Mouse (Mus musculus) midbrain, embryonic 14.5 days (tissue): Measurements from ENCODE around the gene Syn3. TPM values are rescaled to one million over a fixed set of nuclear protein-coding genes. Genes with fewer than 3 reads are reported as not detected.

ENCODE experiments used
- ATAC-seq: fragments of 200-750 bp; cut with Nextera tagmentation; 2 replicates; pipeline ENCODE4 v1.8.0; 2017; ENCODE audit warnings: moderate number of reproducible peaks, moderate library complexity; ENCODE audit not compliant: low FRiP score, low TSS enrichment
- DNase-seq: peaks from one replicate; pipeline ENCODE4 v3.0.0-alpha.2; 2015
- H3K27ac ChIP-seq: fragments of 300-500 bp; sonication (generic); replicated peaks from 2 replicates; pipeline ENCODE4 v1.5.1; 2014; ENCODE audit warnings: mild to moderate bottlenecking, low read depth, low read length, moderate library complexity
- H3K27me3 ChIP-seq: fragments of 300-500 bp; sonication (generic); 2 replicates; pipeline ENCODE4 v1.6.1; 2014; ENCODE audit warnings: low read length, control low read depth, mixed read lengths; ENCODE audit not compliant: control insufficient read depth, insufficient read depth
- H3K36me3 ChIP-seq: fragments of 300-500 bp; sonication (generic); 2 replicates; pipeline ENCODE4 v1.6.1; 2014; ENCODE audit warnings: low read length, control low read depth; ENCODE audit not compliant: control insufficient read depth, insufficient read depth
- H3K4me1 ChIP-seq: fragments of 300-500 bp; sonication (generic); 2 replicates; pipeline ENCODE4 v1.6.1; 2014; ENCODE audit warnings: mild to moderate bottlenecking, antibody characterized with exemption, low read length, control low read depth; ENCODE audit not compliant: control insufficient read depth, insufficient read depth
- H3K4me2 ChIP-seq: fragments of 300-500 bp; sonication (generic); 2 replicates; pipeline ENCODE4 v1.6.1; 2014; ENCODE audit warnings: mild to moderate bottlenecking, low read length, moderate library complexity
- H3K4me3 ChIP-seq: fragments of 300-500 bp; sonication (generic); replicated peaks from 2 replicates; pipeline ENCODE4 v1.5.1; 2014; ENCODE audit warnings: low read depth, low read length
- H3K9ac ChIP-seq: fragments of 300-500 bp; sonication (generic); replicated peaks from 2 replicates; pipeline ENCODE4 v1.6.1; 2014; ENCODE audit warnings: mild to moderate bottlenecking, low read length, moderate library complexity
- H3K9me3 ChIP-seq: fragments of 300-500 bp; sonication (generic); 2 replicates; pipeline ENCODE4 v1.6.1; 2016; ENCODE audit warnings: low read length, control low read depth, mixed read lengths; ENCODE audit not compliant: control insufficient read depth
- WGBS: fragments of 180-500 bp; shearing (Covaris S2); extraction: QIAGEN DNeasy Blood & Tissue Kit; methylation state at CpG from one replicate; pipeline ENCODE4 v1.1.7; 2014; 5-methylcytosine and 5-hydroxymethylcytosine counted together
- polyA plus RNA-seq: library from polyadenylated mRNA; unstranded; fragments of >200 nt; fragmentation: Nextera tagmentation; extraction: Ambion mirVana; gene quantifications from 2 replicates; pipeline ENCODE4 v1.2.1, GENCODE M21; 2014

Gene Syn3
- polyA plus RNA-seq, 1 experiment from 2014 or later: 25.6 TPM

DNA sequence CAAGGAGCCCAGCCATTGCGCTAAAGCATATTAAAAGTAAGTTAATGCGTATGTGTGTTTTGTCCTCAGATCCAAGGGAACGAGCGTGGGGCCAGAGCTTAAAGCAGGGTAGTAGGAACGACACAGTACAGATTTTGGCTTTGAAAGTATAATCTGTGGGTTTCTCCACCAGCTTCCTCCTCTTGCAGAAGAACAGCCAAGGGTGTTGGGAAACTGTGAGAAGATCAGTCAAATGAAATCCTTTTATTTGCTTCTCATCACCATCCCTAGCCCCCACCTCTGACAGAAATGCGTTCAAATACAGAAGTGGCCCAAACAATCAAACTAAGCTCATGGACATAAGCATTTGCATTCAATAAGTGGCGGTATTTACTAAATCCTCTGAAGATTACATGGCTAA lies 22.0 kb downstream of the Syn3 start:
- ATAC-seq (no peak), DNase-seq (no peak)
- WGBS: 68% methylated on average over 7 of the region's 7 CpGs
- Histone ChIP-seq H3K9ac (no peak overlapping the region), H3K4me3 (no peak overlapping the region), H3K36me3 (no peaks in the 10 kb centered on the region), H3K27ac (no peak overlapping the region), H3K4me1 (no peaks in the 10 kb centered on the region), H3K27me3 (no peaks in the 10 kb centered on the region), H3K9me3 (no peaks in the 10 kb centered on the region), H3K4me2 (no peak overlapping the region)

DNA sequence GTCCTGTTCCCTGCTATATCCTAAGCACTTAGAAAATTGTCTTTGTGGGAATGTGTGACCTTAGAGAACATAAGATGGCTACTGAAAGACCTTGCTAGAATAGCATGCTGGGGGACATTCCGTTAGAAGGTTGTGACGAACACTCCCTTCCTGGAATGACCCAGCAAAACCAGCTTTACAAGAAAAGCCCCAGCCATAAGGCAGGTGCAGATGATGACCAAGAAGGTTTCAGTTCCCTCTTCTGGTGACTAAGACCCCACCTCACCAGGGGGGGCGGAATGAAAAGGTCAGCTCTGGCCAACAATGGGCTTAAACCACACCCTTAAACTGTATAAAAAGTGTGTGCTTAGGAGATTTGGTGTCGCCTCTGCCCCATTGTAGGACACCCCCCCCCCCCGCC lies 23.4 kb downstream of the Syn3 start:
- no peak for ATAC-seq
- 85% methylated on average over 5 of the region's 5 CpGs for WGBS

DNA sequence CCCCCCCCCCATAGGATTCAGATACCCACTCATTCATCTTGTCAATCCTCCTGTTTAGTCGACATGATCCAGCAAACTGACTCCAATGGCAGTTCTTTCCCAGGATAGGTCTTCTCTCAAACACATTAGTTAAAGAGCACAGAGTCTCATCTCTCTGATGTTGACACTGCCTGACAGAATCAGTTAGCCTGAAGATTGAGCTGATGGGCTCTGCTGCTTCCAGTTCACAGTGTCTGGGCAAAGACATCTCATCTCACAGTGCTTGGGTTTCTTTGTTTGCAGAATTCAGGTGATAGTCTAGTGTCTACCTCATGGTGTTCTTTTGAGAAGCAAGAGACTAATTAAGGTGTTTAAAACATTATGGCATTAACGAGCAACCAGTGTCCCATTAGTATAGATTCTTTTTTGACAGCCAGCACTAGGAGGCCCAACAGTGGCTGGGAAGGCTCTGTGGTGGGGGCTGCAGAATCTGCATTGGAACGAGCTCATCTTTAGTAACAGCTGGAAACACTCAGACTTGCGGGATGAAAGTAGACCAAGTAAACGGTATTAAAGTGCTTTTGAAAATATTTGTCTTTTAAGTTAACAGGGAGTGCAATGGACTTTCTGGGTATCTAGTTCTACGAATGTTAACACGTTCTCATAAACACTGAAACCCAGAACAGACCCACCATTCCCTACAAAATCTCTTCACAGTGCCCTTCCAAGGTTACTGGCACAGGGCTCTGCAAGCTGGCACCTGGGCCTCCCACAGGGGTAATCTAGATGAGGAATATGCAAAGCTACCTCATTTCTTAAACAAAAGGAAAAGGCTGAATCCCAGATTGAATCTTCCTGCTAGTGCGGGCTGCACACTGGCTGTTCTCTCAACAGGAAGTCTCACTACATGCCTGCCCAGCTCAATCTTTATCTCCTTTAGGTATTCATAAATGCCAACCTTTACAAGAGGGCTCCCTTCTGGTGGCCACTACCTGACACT lies 24.2 kb downstream of the Syn3 start:
- no peaks in the 10 kb centered on the region for H3K27me3 ChIP-seq
- no peak for ATAC-seq
- no peaks in the 10 kb centered on the region for H3K36me3 ChIP-seq
- no peaks in the 10 kb centered on the region for H3K4me1 ChIP-seq
- no peak overlapping the region for H3K27ac ChIP-seq
- DNase-seq: no peak
- H3K4me2 ChIP-seq: no peak overlapping the region
- H3K9me3 ChIP-seq: no peaks in the 10 kb centered on the region
- 81% methylated on average over 8 of the region's 8 CpGs for WGBS
- no peak overlapping the region for H3K4me3 ChIP-seq
- H3K9ac ChIP-seq: no peak overlapping the region

More for the DNA sequence above, 23.4 kb downstream of the Syn3 start:
- Histone ChIP-seq H3K4me2 (no peak overlapping the region), H3K27me3 (no peaks in the 10 kb centered on the region), H3K9me3 (no peaks in the 10 kb centered on the region), H3K27ac (no peak overlapping the region), H3K9ac (no peak overlapping the region), H3K4me1 (no peaks in the 10 kb centered on the region), H3K36me3 (no peaks in the 10 kb centered on the region), H3K4me3 (no peak overlapping the region)
- DNase-seq: no peak

DNA sequence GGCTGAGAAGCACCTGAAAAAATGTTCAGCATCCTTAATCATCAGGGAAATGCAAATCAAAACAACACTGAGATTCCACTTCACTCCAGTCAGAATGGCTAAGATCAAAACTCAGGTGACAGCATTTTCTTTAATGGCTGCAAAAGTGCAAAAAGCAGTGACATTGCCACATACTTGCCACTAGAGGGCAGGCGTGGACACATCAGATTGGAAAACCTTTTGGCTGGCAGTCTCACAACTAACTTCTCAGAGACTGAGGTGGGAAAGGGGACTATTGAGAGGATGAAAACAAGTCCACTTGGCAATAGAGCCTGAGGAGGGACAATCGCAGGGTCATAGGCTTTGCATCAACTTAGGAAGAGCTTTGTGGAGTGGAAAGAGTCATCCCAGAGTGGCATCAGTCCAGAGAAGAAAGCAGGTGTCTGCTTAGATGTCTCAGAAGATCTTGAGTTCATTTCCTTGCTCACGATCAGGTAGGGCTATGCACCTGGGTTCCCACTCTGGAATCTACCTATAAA lies 25.0 kb downstream of the Syn3 start:
- Histone ChIP-seq H3K27ac (no peak overlapping the region), H3K36me3 (no peaks in the 10 kb centered on the region), H3K4me3 (no peak overlapping the region), H3K9me3 (no peaks in the 10 kb centered on the region), H3K27me3 (no peaks in the 10 kb centered on the region), H3K4me2 (no peak overlapping the region), H3K9ac (no peak overlapping the region), H3K4me1 (no peaks in the 10 kb centered on the region)
- DNase-seq (peak; percentile 89), ATAC-seq (no peak)
- 51% methylated on average over 3 of the region's 3 CpGs for WGBS

DNA sequence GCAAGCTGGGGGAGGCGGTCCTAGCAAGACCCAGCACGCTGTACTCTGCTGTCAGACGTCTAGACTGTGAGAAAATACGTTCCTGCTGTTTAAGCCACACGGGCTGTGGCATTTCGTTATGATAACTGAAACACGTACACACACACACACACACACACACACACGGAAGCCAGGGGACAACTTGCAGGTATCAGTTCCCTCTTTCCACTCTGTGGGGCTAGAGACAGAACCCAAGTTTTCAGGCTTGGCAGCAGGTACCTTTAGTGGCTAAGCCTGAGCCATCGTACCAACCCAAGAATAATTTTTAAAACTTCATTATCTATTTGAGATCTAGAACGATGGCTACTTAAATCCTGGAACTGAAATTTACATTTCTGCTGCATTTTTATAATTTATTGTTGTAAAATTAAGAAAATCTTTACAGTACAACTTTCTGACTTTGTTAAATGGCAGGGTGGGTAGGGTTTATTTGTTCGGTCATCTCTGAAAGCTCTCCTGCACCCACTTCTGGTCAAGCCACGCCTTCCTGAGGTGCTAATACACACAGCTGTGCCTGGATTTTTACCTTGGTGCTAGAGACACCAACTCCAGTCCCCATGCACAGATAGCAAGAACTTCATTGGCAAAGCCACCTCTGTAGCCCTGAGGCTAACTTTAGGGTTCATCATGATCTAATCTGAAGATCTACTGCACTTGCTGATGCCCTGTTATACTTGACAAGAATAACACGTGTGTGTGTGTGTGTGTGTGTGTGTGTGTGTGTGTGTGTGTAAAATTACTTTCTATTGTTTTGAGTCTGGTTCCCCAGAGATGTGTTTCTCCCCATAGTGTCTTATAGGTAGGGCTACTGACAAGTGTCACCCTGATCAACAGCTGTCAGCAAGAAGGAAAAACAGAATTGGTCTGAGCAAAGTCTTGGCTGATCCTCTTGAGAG lies 29.8 kb downstream of the Syn3 start:
- ATAC-seq (no peak), DNase-seq (no peak)
- Histone ChIP-seq H3K4me2 (no peak overlapping the region), H3K4me1 (no peaks in the 10 kb centered on the region), H3K9ac (no peak overlapping the region), H3K36me3 (peaks cover 11% of the 10 kb centered on the region), H3K27ac (no peak overlapping the region), H3K4me3 (no peak overlapping the region), H3K27me3 (no peaks in the 10 kb centered on the region), H3K9me3 (no peaks in the 10 kb centered on the region)
- 90% methylated on average over 13 of the region's 13 CpGs for WGBS

DNA sequence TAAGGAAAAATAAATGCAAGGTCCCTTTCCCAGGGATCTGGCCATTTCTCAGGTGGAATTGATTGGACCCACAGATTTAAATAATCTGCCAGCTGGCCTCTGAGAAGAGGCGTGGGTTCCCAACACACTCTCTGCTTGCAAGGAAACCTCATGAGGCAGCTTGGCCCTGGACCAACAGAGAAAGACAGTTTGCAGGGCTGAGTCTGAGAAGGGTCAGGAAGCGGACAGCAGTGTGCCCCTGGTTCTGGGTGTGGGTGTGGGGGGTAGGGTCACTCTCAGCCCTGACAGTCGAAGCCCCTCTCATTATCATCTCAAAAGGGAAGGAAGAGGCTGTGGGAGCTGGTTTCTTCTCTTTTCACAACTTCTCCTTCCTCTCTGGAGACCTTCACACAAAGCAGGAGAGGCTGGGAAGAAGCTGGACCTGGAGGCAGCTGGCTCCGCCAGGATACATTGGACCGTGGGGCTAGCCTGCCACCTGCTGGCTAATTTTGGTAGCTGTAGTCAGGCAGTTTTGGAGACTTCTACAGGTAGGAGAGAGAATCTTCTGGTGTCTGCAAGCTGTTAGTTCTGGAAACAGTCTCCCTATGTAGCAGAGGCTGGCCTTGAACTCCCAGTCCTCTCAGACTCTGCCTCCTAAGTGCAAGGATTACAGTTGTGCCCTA lies 35.0 kb downstream of the Syn3 start:
- DNase-seq (peak; percentile 91), ATAC-seq (peak; percentile 69; the same call in 1 of the 2 replicates)
- Histone ChIP-seq H3K4me3 (no peak overlapping the region), H3K4me2 (no peak overlapping the region), H3K27me3 (no peaks in the 10 kb centered on the region), H3K9me3 (no peaks in the 10 kb centered on the region), H3K36me3 (peaks cover 11% of the 10 kb centered on the region), H3K4me1 (no peaks in the 10 kb centered on the region), H3K27ac (no peak overlapping the region), H3K9ac (no peak overlapping the region)
- WGBS: 17% methylated on average over 5 of the region's 5 CpGs

DNA sequence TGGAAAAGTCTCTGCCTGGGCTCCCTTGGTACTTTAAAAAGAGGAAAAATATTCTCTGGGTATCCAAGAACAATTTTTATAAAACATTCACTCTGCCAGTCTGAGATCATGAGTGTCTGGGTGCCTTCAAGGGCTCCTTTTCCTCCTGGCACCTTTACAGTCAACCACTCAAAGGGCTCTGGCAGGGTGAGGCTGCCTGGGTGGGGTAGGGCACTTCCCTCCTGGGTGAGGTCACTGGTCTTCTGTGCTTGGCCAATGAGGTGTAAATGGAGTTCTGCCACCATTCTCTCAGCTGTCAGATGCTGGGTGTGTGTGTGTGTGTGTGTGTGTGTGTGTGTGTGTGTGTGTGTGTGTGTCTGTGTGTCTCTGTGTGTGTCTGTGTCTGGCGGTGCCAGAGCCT lies 39.1 kb downstream of the Syn3 start:
- DNase-seq (no peak), ATAC-seq (no peak)
- Histone ChIP-seq H3K9me3 (no peaks in the 10 kb centered on the region), H3K9ac (no peak overlapping the region), H3K27ac (no peak overlapping the region), H3K27me3 (no peaks in the 10 kb centered on the region), H3K4me2 (no peak overlapping the region), H3K36me3 (no peaks in the 10 kb centered on the region), H3K4me3 (no peak overlapping the region), H3K4me1 (peaks cover 7% of the 10 kb centered on the region)
- WGBS: 38% methylated on average over 1 of the region's 1 CpGs

DNA sequence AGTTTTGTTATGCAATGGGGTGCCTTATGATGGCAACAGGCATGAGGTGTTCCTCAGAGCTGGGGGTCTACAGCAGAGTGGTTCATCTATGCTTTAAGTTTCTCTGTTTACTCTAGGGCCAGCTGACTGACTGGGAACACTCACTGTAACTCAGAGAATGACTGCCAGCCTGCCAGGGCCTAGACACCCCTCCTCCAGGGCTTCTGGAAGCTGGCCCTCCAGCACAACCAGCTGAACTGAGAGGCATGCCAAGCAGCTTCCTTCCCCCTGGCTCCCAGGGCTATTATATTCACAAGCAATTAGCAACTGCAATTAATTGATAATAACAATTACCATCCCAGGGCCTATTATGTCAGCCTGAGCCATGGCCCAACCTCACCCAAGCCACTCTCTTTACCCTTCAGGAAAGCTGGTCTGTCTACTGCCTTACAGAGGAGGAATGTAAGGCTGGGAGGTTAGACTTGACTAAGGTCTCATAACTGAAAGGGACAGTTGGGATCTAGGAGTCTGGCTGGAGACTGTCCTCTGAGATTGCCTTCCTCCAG lies 41.0 kb downstream of the Syn3 start:
- Histone ChIP-seq H3K4me3 (no peak overlapping the region), H3K9me3 (no peaks in the 10 kb centered on the region), H3K36me3 (no peaks in the 10 kb centered on the region), H3K4me1 (peaks cover 7% of the 10 kb centered on the region), H3K9ac (no peak overlapping the region), H3K27me3 (no peaks in the 10 kb centered on the region), H3K27ac (peak overlapping the region; percentile 2; the same call in 1 of the 2 replicates), H3K4me2 (no peak overlapping the region)
- DNase-seq (peak; percentile 37), ATAC-seq (peak; percentile 56; the same call in 1 of the 2 replicates)
